Mouse (Mus musculus) T-cell, adult 66 days (primary cell): Measurements from ENCODE around the gene Rwdd1. TPM values are rescaled to one million over a fixed set of nuclear protein-coding genes. Genes with fewer than 3 reads are reported as not detected.

Source experiments
- total RNA-seq, 2 experiments: library from RNA; stranded (reverse); gene quantifications; 3 replicates in 1 of 2; 4 replicates in 1 of 2; pipeline ENCODE4 v1.2.4; 2023

Gene Rwdd1
- total RNA-seq, result 10 to 100 TPM; 53.2 to 66.0 TPM

DNA sequence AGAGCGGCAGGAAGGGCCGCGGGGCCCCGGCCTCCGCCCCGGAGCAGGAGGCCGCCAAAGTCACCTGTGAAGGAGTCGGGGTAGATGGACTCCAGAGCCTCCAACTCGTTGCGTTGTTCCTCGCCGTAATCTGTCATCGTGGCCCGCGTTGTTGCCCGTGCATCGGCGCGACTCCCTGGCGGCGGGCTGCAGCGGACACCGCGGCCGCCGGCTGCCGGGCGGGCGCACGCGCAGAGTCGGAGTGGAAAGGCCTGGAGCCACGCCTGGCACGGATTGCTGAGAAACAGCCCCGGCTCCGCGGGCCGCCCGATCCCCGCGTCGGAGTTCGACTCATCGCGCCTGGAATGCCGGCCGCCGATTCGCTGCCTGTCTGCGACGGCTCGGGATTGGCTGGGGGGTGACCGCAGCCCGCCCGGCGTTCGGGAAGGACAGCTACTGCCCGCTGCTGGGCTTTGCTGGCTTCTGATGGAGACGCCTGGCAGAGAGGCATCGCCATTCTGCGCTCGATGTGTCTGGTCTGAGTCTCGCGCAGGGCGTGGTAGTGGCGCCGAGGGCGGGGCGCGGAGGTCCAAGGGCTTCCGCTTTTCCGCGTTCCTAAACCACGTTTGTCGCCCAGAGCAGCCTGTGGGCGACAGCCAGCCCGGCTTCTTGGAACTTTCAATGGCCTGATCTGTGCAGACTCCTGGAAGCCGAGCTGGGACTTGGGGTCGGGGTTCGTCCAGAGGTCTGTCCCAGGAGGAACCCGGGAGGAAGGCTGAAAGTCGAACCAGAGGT lies at the start of gene Rwdd1:
Gene Rwdd1, minus strand, starts transcription at position 323 of the 774 bp plus-strand sequence.

DNA sequence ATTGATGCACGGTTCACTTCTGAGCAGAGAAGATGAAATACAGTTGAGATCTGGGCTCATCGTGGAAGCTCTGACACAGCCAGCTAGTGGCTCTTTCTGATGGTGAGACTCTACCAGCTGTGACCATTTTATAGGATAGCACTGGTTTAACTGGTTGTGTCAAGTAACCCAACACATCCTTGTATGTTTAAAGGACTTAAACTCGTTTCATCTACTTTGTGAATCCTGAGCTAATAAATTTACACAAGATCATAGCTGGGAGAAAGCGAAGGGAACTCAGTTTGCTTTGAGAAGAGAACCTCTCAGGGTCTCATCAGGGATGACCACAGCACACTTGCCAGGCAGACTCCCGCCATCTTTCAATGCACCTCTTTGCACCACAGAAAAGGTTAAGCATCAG lies 24.8 kb upstream of the Rwdd1 start, which contains the start of gene Calhm4:
Gene Calhm4, minus strand, starts transcription at position 101 of the 400 bp plus-strand sequence.

DNA sequence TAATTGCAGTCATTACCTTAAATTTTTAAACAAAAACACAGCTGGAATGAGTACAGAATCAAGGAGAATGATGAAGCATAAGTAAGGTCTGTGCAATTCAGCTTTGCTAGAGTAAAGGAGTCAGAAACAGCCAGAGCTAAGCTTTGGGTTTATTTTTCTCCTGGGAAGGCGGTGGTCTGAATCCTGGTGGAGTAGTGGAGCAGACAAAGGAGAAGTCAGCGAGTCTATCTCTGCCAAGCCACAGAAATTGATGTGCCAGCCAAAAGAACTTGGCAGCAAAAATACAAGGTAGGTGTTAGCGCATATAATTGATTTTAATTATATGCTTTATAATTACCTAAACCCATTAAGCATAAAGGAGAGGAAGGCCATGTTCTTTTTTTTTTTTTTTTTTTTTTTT lies 18.0 kb upstream of the Rwdd1 start, which contains the start of gene Trappc3l:
Gene Trappc3l, plus strand, starts transcription at position 197 of the 400 bp plus-strand sequence.

DNA sequence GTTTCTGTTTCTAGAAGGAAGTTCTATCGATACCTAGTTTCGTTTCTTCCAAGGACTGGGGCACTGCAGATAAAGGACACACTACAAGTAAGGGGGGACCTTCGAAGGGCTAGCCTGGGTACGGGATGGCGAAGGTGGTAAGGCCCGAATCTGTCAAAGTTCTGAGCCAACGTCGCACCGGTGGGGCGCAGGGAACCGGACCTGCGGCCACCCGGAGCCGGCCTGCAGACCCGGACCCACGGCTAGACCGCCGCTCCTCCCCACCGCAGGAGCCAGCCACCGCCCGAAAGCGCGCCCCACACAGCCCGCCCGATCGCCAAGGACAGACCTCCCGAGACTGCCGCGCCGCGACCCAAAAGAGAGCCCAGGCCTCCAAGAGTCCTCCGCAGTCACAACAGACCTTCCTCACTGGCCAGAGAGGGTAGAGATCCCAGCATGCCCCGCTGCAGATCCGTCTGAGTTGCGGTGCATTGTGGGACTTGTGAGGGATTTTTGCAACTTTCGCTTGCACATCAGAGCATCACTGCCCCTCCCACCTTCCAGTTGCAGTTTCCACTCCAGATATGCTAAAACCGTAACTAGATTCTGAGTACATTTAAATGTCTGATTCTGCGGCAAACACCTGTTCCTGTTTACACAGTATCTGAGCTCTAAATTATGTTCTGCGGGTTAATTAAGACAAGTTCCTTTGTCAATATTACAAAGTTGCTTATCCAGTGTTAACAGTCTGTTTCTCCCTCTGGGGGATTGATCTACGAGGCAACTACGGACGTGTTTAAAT lies 68.4 kb downstream of the Rwdd1 start, which contains the start of gene Zup1:
Gene Zup1, minus strand, starts transcription at position 467 of the 781 bp plus-strand sequence.

Other genes with a start within 250 kb of the Rwdd1 start
- gene Sult3a2, start 232.9 kb downstream of the Rwdd1 start, total RNA-seq, result not detected
- not detected for gene Sult3a1, start 161.9 kb downstream of the Rwdd1 start, total RNA-seq
- not detected for gene Rsph4a, start 114.5 kb downstream of the Rwdd1 start, total RNA-seq
- 10 to 100 TPM; 89.2 to 91.0 TPM for gene Zup1, start 68.4 kb downstream of the Rwdd1 start, total RNA-seq
- gene Trappc3l, start 18.0 kb upstream of the Rwdd1 start, total RNA-seq, result not detected
- gene Calhm4, start 24.7 kb upstream of the Rwdd1 start, total RNA-seq, result not detected
- gene Calhm5, start 76.9 kb upstream of the Rwdd1 start, total RNA-seq, result not detected
- 10 to 100 TPM; 18.4 to 19.1 TPM for gene Calhm6, start 108.4 kb upstream of the Rwdd1 start, total RNA-seq
- gene Dse, start 188.1 kb upstream of the Rwdd1 start, total RNA-seq, result 10 to 100 TPM; 20.2 to 22.3 TPM